Mouse (Mus musculus) limb, embryonic 15.5 days (tissue): ENCODE data around the gene Gm15517. TPM values are rescaled to one million over a fixed set of nuclear protein-coding genes. Genes with fewer than 3 reads are reported as not detected.

Experiments used
- polyA plus RNA-seq: library from polyadenylated mRNA; unstranded; fragments of >200 nt; fragmentation: Nextera tagmentation; extraction: Ambion mirVana; gene quantifications from 2 replicates; pipeline ENCODE4 v1.2.1, GENCODE M21; 2015

Gm15517 gene
- polyA plus RNA-seq, 1 experiment from 2014 or later = not detected

Other genes starting within 250 kb of the Gm15517 start
- gene Klk1b26, start 249.3 kb upstream of the Gm15517 start, polyA plus RNA-seq = 0.31 and 3.5 TPM in 2 replicates
- not detected in 2 replicates for gene Klk1b27, start 209.2 kb upstream of the Gm15517 start, polyA plus RNA-seq
- not detected in 2 replicates for gene Klk1b21, start 159.1 kb upstream of the Gm15517 start, polyA plus RNA-seq
- gene Klk1b22, start 148.8 kb upstream of the Gm15517 start, polyA plus RNA-seq = not detected in 2 replicates
- not detected in 2 replicates for gene Klk1b16, start 124.7 kb upstream of the Gm15517 start, polyA plus RNA-seq
- gene Klk1b24, start 73.2 kb upstream of the Gm15517 start, polyA plus RNA-seq = not detected in 2 replicates
- gene Klk1b3, start 63.3 kb upstream of the Gm15517 start, polyA plus RNA-seq = not detected in 2 replicates
- gene Klk1b4, start 54.0 kb upstream of the Gm15517 start, polyA plus RNA-seq = not detected in 2 replicates
- not detected in 2 replicates for gene Klk1b5, start 45.5 kb upstream of the Gm15517 start, polyA plus RNA-seq
- gene Klk1, start 36.1 kb upstream of the Gm15517 start, polyA plus RNA-seq = 0.20 TPM in 1 of 2 replicates, not detected in the other
- not detected in 2 replicates for gene Gm36864, start 25.3 kb upstream of the Gm15517 start, polyA plus RNA-seq
- 0.51 and 1.0 TPM in 2 replicates for gene 1700028J19Rik, start 14.8 kb upstream of the Gm15517 start, polyA plus RNA-seq
- 163 and 183 TPM in 2 replicates for gene 2410002F23Rik, start 14.7 kb upstream of the Gm15517 start, polyA plus RNA-seq
- gene Acp4, start 4.1 kb upstream of the Gm15517 start, polyA plus RNA-seq = 0.33 and 0.83 TPM in 2 replicates
- 24.0 and 31.1 TPM in 2 replicates for gene Clec11a, start 45.5 kb downstream of the Gm15517 start, polyA plus RNA-seq
- 2.4 and 3.2 TPM in 2 replicates for gene Shank1, start 48.8 kb downstream of the Gm15517 start, polyA plus RNA-seq
- 2.2 and 3.2 TPM in 2 replicates for gene Syt3, start 122.7 kb downstream of the Gm15517 start, polyA plus RNA-seq
- 0.43 and 0.58 TPM in 2 replicates for gene 1700008O03Rik, start 124.4 kb downstream of the Gm15517 start, polyA plus RNA-seq
- gene Lrrc4b, start 167.6 kb downstream of the Gm15517 start, polyA plus RNA-seq = 0.55 and 0.87 TPM in 2 replicates
- gene Aspdh, start 203.9 kb downstream of the Gm15517 start, polyA plus RNA-seq = 0.29 and 0.56 TPM in 2 replicates
- gene Josd2, start 206.5 kb downstream of the Gm15517 start, polyA plus RNA-seq = 92.9 and 121 TPM in 2 replicates
- 103 and 116 TPM in 2 replicates for gene Emc10, start 235.1 kb downstream of the Gm15517 start, polyA plus RNA-seq
- 9.7 and 12.8 TPM in 2 replicates for gene Fam71e1, start 235.1 kb downstream of the Gm15517 start, polyA plus RNA-seq